ENCODE assay signal across 15 mouse cellular contexts in the genomic region with DNA sequence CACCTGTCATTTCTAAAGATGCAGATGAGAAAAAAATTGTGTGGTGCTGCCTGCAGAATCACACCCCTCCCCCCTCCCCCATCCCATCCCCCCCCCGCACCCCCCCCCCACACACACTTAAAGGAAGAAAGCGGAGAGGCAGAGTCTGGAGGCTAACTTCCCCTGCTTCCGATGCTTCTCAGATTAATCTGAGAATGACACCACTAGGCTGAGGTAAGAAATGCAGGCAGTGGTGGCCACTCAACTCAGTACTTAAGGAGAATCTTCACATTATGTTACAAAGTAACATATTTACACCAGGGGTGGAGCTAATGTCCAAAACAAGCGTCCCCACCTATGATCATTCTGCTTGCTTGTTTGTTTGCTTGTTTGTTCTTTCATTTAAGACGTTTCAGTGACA.
DNase-seq lines count a peak whose midpoint lies in the region; ATAC-seq and TF ChIP-seq lines count a peak whose summit lies in the region.
"Had no signal": no experiment of that assay in that cellular context is flagged by ENCODE, and none has a peak within 500 bp of the region (broad histone marks: within the 10 kb centered on the region; RNA-seq: fewer than 3 reads in every experiment).

No protein-coding gene starts in this region.

- no peaks in the 10 kb centered on the region for H3K4me1 ChIP-seq in liver, postnatal 0 days (ENCODE audit: insufficient read depth)
- no peaks in the 10 kb centered on the region for H3K4me1 ChIP-seq in liver, embryonic 11.5 days (replicated peaks; ENCODE audit: control insufficient read depth, insufficient read depth, low read length)
- H3K4me1 ChIP-seq in CH12.LX (ENCODE audit: control insufficient read depth in 1 of 2, insufficient read depth in 2 of 2) = peaks cover 2 to 15% of the 10 kb centered on the region in 2 experiments; a peak in 3 of 4 replicates

- no peak for ATAC-seq in CD4-positive, CD25-positive, alpha-beta regulatory T cell, adult 4 months
- no peak for ATAC-seq in liver, postnatal 0 days
- no peak for ATAC-seq in liver, embryonic 11.5 days (replicated peaks; ENCODE audit: low FRiP score)
- ATAC-seq in megakaryocyte progenitor cell, adult 5-6 weeks (replicated peaks; ENCODE audit: poor library complexity) = peak; percentile 48; the same call in 1 of the 2 replicates
- ATAC-seq in frontal cortex, adult (ENCODE audit: low TSS enrichment) = no peak

- DNase-seq in CD4-positive, CD25-positive, alpha-beta regulatory T cell, adult 2 months (ENCODE audit: low read depth, low spot score) = peak; percentile 25
- no peak for DNase-seq in liver, postnatal 0 days
- no peak for DNase-seq in liver, embryonic 11.5 days (ENCODE audit: low spot score)
- DNase-seq in CH12.LX (ENCODE audit: extremely low read depth) = no peak
- no peak for DNase-seq in gastrocnemius, postnatal 10 days
- DNase-seq: adrenal gland, adult 2 months; cerebellum, adult 9-10 months; heart, postnatal 4 days; lung, adult 2 months had no signal

- dilution Hi-C loops in CH12.LX (cut with MboI; ENCODE audit: extremely low pct_ligation_motif_present, extremely low pct_unique_long_range_greater_than_20kb, low sequenced_read_pairs) = no loop called here

- H3K36me3 ChIP-seq in liver, postnatal 0 days (replicated peaks; ENCODE audit: insufficient read depth, low read length) = no peaks in the 10 kb centered on the region
- no peaks in the 10 kb centered on the region for H3K36me3 ChIP-seq in liver, embryonic 11.5 days (ENCODE audit: control insufficient read depth, insufficient read depth, low read length)
- no peaks in the 10 kb centered on the region for H3K36me3 ChIP-seq in CH12.LX (replicated peaks in 1 of 2; ENCODE audit: control insufficient read depth in 1 of 2, insufficient read depth in 1 of 2, low read length in 1 of 2)
- H3K36me3 ChIP-seq: heart, embryonic 13.5 days; kidney, embryonic 15.5 days; limb, embryonic 15.5 days had no signal

- no peak overlapping the region for H3K27ac ChIP-seq in liver, postnatal 0 days (ENCODE audit: low read depth)
- no peak overlapping the region for H3K27ac ChIP-seq in liver, embryonic 11.5 days (ENCODE audit: low read depth, low read length)
- no peak overlapping the region for H3K27ac ChIP-seq in CH12.LX (ENCODE audit: insufficient read depth, low read depth)
- H3K27ac ChIP-seq: heart, embryonic 13.5 days; kidney, embryonic 15.5 days; limb, embryonic 15.5 days had no signal

- no peak for TF ChIP-seq POLR2A in CH12.LX (IDR thresholded peaks at IDR 0.05; ENCODE audit: low read depth, low read length)

- H3K4me2 ChIP-seq in liver, postnatal 0 days (ENCODE audit: low read depth, low read length) = no peak overlapping the region
- no peak overlapping the region for H3K4me2 ChIP-seq in liver, embryonic 11.5 days
- H3K4me2 ChIP-seq in CH12.LX (ENCODE audit: insufficient read depth, low read depth, poor library complexity, severe bottlenecking) = no peak overlapping the region
- H3K4me2 ChIP-seq: heart, embryonic 13.5 days; kidney, embryonic 15.5 days; limb, embryonic 15.5 days had no signal

- no peaks in the 10 kb centered on the region for H3K79me2 ChIP-seq in CH12.LX (replicated peaks; ENCODE audit: control insufficient read depth, extremely low read depth, insufficient read depth, poor library complexity, severe bottlenecking)

- peak; percentile 32; the same call in 1 of the 2 replicates for TF ChIP-seq CTCF in liver, postnatal 0 days (IDR thresholded peaks at IDR 0.05; ENCODE audit: low read depth)
- peak in 1 of 2 experiments; percentile 41; a peak in 2 of 4 replicates for TF ChIP-seq CTCF in CH12.LX (conservative IDR thresholded peaks at IDR 0.05 in 1 of 2, IDR thresholded peaks at IDR 0.05 in 1 of 2; ENCODE audit: low read depth in 2 of 2, low read length in 2 of 2)

- in situ Hi-C loops in CH12.LX (cut with MboI; ENCODE audit: low pct_ligation_motif_present, low pct_unique_long_range_greater_than_20kb, low sequenced_read_pairs) = loop anchor here (10.0 kb wide), 1 partner anchor 740 kb away; no protein-coding TSS in a partner anchor

- H3K9me3 ChIP-seq in liver, postnatal 0 days (ENCODE audit: low read length) = no peaks in the 10 kb centered on the region
- no peaks in the 10 kb centered on the region for H3K9me3 ChIP-seq in liver, embryonic 11.5 days (ENCODE audit: control insufficient read depth, low read length)
- H3K9me3 ChIP-seq in CH12.LX (replicated peaks; ENCODE audit: low read length) = no peaks in the 10 kb centered on the region
- H3K9me3 ChIP-seq: heart, embryonic 13.5 days; kidney, embryonic 15.5 days; limb, embryonic 15.5 days had no signal

- peaks cover 4% of the 10 kb centered on the region; the same call in 1 of the 2 replicates for H3K27me3 ChIP-seq in liver, postnatal 0 days (ENCODE audit: insufficient read depth, low read length)
- H3K27me3 ChIP-seq in liver, embryonic 11.5 days (replicated peaks; ENCODE audit: control insufficient read depth, insufficient read depth, low read length) = peaks cover 4% of the 10 kb centered on the region; the same call in 1 of the 2 replicates
- no peaks in the 10 kb centered on the region for H3K27me3 ChIP-seq in CH12.LX (replicated peaks)

- peak; percentile 34 for TF ChIP-seq RAD21 in CH12.LX (IDR thresholded peaks at IDR 0.05; ENCODE audit: low read depth, low read length)

- TF ChIP-seq EP300 in liver, postnatal 0 days (IDR thresholded peaks at IDR 0.05; ENCODE audit: low read depth) = no peak
- no peak for TF ChIP-seq EP300 in CH12.LX (IDR thresholded peaks at IDR 0.05; ENCODE audit: low read length)

- H3K4me3 ChIP-seq in liver, postnatal 0 days (ENCODE audit: low read depth, low read length) = no peak overlapping the region
- no peak overlapping the region for H3K4me3 ChIP-seq in liver, embryonic 11.5 days (ENCODE audit: low read depth, low read length)
- no peak overlapping the region for H3K4me3 ChIP-seq in CH12.LX (replicated peaks in 1 of 3; ENCODE audit: low read depth in 2 of 3, low read length in 2 of 3, poor library complexity in 1 of 3)
- H3K4me3 ChIP-seq: heart, embryonic 13.5 days; kidney, embryonic 15.5 days; limb, embryonic 15.5 days had no signal

- no peak overlapping the region for H3K9ac ChIP-seq in liver, postnatal 0 days (replicated peaks)
- no peak overlapping the region for H3K9ac ChIP-seq in liver, embryonic 11.5 days (ENCODE audit: low read depth, low read length)
- H3K9ac ChIP-seq in CH12.LX (ENCODE audit: insufficient read depth, low read depth) = no peak overlapping the region
- H3K9ac ChIP-seq: heart, embryonic 13.5 days; kidney, embryonic 15.5 days; limb, embryonic 15.5 days had no signal

- 30% methylated on average over 4 of the region's 5 CpGs for whole genome bisulfite sequencing in liver, postnatal 0 days (ENCODE audit: insufficient replicate concordance)
- WGBS in liver, embryonic 11.5 days = 20% methylated on average over 4 of the region's 5 CpGs

TF ChIP-seq in CH12.LX, 34 proteins besides CTCF, POLR2A, EP300 and RAD21:
- no peak for TF ChIP-seq CHD1 (IDR thresholded peaks at IDR 0.05; ENCODE audit: low read depth, low read length)
- peak; percentile 5; the same call in 1 of the 2 replicates for TF ChIP-seq SMC3 (IDR thresholded peaks at IDR 0.05; ENCODE audit: low read depth, low read length)
